Mouse (Mus musculus): ENCODE measurements at regions not wholly inside any gene's neighbourhood (a gene's known extent, or its start where the extent isn't known, plus 50 kb on each side); places are given as distances from the start of the nearest gene placed in this dataset.
"Not testable (repeated sequence)": the region's sequence is repeated elsewhere in the genome, so short reads cannot be mapped to it uniquely, and the experiment has no call there.

GRCm38 (mm10) chr6:47745856-47746255, 67.4 kb downstream of the Pdia4 start:
- H3K4me1 ChIP-seq; H3K4me3 ChIP-seq (replicated peaks); H3K36me3 ChIP-seq (replicated peaks; ENCODE audit: low read length); H3K27me3 ChIP-seq (replicated peaks); H3K9me3 ChIP-seq: not testable (repeated sequence)

- H3K9me3 ChIP-seq; H3K4me3 ChIP-seq (replicated peaks); H3K4me1 ChIP-seq; H3K27me3 ChIP-seq (replicated peaks); H3K36me3 ChIP-seq (replicated peaks; ENCODE audit: low read length): not testable (repeated sequence)
Observed at GRCm38 (mm10) chr6:47743856-47744255, 69.4 kb downstream of the Pdia4 start.

- not testable (repeated sequence) for H3K27me3 ChIP-seq (replicated peaks); H3K36me3 ChIP-seq (replicated peaks; ENCODE audit: low read length); H3K4me1 ChIP-seq; H3K9me3 ChIP-seq
- peak overlapping the region; percentile 89 for H3K4me3 ChIP-seq (replicated peaks)
Observed at GRCm38 (mm10) chr6:47740216-47740615, 73.0 kb downstream of the Pdia4 start.

GRCm38 (mm10) chr6:47739696-47740095, 73.5 kb downstream of the Pdia4 start:
- H3K4me1 ChIP-seq; H3K4me3 ChIP-seq (replicated peaks); H3K27me3 ChIP-seq (replicated peaks); H3K9me3 ChIP-seq; H3K36me3 ChIP-seq (replicated peaks; ENCODE audit: low read length): not testable (repeated sequence)

GRCm38 (mm10) chr6:47737972-47738371, 75.3 kb downstream of the Pdia4 start:
- not testable (repeated sequence) for H3K4me3 ChIP-seq (replicated peaks); H3K9me3 ChIP-seq; H3K36me3 ChIP-seq (replicated peaks; ENCODE audit: low read length); H3K4me1 ChIP-seq; H3K27me3 ChIP-seq (replicated peaks)
